Mouse (Mus musculus) CH12F3 (cell line): ENCODE data around the gene Fbxo34.
"Not testable (repeated sequence)": the region's sequence is repeated elsewhere in the genome, so short reads cannot be mapped to it uniquely, and the experiment has no call there.

Experiments used
- in situ Hi-C: fragments of 300-500 bp; cut with MboI; formaldehyde crosslinking; loops from 2 replicates; pipeline ENCODE4 v1.14.3; 2020; ENCODE audit warnings: low sequenced_read_pairs

Gene Fbxo34

GRCm38 (mm10) chr14:47450121-47450520, at the start of gene Fbxo34:
Gene Fbxo34, plus strand, starts transcription at chr14:47450421.
- in situ Hi-C loops = not testable (repeated sequence)

- in situ Hi-C loops = loop anchor here (5.0 kb wide), 1 partner anchor 70 kb away; no protein-coding TSS in a partner anchor
Observed at GRCm38 (mm10) chr14:47402735-47403134, 47.5 kb upstream of the Fbxo34 start.

DNA sequence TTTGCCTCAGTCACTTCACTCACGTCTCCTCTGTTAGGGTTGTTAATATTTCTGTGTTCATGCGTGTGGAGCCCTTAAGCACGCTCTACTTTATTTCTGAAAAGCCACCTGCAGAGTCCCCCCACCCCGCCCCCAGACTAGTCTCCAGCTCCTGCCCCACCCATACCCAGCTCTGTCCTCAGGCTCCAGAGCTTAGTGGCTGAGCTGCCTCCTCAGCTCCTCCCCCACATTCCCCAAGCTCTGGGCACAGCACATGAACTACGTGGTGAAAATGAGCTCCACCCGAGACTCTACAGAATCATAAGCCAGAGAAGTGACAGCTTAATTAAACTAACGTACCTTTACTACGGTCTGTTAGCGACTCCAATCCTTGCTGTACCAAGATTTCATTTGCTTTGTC, 44.2 kb upstream of the Fbxo34 start:
- in situ Hi-C loops = no loop called here

DNA sequence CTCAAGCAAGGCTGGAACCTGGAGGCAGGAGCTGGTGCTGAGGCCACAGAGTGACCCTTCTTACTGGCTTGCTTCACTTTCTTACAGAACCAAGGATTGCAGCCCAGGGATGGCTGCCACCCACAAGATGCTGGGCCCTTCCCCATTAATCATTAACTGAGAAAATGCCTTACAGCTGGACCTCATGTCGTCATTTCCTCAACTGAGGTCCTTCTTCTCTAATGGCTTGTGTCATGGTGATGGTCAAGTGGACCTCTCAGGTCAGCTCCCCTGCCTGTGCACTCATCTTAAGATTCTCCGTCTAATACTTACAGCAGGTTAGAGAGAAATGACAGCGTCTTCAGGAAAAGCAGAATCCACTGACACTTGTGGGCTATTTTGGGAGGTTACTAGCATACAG, 32.9 kb upstream of the Fbxo34 start:
- in situ Hi-C loops = no loop called here

DNA sequence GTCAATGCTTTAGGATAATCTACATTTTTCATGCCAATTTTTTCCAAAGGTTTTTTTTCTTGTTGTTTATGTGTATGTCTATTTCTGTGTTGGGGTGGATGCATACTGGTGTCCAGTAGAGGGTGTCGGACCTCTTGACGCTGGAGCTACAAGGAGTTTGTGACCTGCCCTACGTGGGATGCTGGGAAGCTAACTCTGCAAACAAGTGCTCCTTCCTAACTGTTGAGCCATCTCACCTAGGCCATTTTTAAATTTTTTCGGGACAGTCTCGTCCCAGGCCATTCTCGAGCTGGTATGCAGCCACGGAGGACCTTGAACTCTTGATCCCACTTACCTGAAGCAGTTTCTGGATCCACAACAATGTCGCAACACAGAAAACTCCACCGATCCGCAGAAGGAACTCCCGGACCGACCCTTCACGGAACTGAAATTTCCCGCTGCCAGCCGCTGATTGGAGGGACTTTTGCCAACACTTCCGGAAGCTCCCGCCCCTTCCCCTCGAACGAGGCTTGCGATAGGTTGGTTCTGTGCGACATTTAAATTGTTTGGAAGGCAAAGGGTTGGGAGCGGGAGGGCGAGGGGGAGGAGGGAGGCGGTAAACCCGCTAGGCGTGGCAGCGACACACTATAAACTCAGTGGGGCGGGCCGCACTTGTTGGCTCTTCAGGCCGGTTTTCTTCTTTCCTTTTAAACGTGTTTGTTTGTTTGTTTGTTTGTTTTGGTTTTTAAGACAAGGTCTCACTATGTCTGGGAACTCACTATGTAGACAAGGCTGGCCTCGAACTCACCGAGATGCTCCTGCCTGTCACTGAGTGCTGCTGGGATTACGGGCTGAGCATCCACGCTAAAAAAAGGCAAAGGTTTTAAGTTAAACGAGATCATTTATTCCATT, 32.2 kb upstream of the Fbxo34 start, which contains the start of gene Dlgap5:
Gene Dlgap5 (minus strand): TSS at position 633 of the 891 bp plus-strand sequence.
- in situ Hi-C loops = no loop called here

DNA sequence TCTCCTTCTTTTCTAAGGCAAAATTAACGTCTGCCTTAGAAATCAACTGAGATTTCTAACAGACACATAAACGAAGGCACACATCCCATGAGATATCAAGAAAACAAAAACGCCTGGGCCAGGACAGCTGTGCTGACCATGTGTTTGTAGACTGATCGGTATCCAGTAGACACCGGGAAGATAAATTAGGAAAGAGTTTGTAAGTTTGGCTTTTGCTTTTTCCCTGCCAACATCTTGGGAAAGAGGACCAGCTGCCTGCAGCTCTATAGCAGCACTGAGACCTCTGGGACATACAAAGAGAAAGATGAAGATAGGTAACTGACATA, 31.6 kb upstream of the Fbxo34 start:
- in situ Hi-C loops = no loop called here

DNA sequence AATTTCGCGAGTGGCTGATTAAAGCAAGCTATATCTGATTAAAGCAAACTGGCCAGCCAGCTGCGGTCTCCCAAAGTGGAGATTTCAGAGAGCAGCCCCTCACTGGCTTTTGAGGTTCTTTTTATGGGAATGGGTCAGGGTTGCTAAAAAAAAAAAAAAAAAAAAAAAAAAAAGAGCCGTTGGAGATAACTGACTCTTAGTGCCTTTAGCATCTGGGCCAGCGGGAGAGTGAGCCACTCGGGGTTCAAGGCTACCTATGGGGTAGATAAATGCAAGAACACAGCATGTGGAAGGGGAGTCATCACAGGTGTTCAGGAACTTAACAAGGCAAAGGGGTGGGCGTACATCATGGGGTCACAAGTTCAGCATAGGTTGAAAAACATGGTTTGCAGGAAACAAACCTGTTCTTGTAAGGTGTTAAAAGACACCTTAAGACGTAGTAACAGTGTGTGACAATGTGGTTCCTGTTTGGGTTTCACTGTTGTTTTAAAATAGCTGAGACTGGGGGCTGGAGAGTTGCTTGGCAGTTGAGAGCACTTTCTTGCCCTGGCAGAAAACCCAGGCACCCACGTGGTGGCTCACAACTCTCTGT, 31.1 kb upstream of the Fbxo34 start:
- in situ Hi-C loops = no loop called here

GRCm38 (mm10) chr14:47419723-47420276, 30.4 kb upstream of the Fbxo34 start:
- in situ Hi-C loops = no loop called here

- in situ Hi-C loops = no loop called here
Observed at GRCm38 (mm10) chr14:47421606-47422005, 28.6 kb upstream of the Fbxo34 start.

GRCm38 (mm10) chr14:47422466-47422865, 27.8 kb upstream of the Fbxo34 start:
- in situ Hi-C loops = no loop called here

- in situ Hi-C loops = no loop called here
Observed at GRCm38 (mm10) chr14:47432987-47433386, 17.2 kb upstream of the Fbxo34 start.

- in situ Hi-C loops = no loop called here
Observed at GRCm38 (mm10) chr14:47438947-47439346, 11.3 kb upstream of the Fbxo34 start.

- in situ Hi-C loops = no loop called here
Observed at GRCm38 (mm10) chr14:47444907-47445306, 5.3 kb upstream of the Fbxo34 start.

- in situ Hi-C loops = no loop called here
Observed at GRCm38 (mm10) chr14:47445331-47446095, 4.7 kb upstream of the Fbxo34 start.

GRCm38 (mm10) chr14:47459556-47459955, 9.3 kb downstream of the Fbxo34 start:
- in situ Hi-C loops = no loop called here

DNA sequence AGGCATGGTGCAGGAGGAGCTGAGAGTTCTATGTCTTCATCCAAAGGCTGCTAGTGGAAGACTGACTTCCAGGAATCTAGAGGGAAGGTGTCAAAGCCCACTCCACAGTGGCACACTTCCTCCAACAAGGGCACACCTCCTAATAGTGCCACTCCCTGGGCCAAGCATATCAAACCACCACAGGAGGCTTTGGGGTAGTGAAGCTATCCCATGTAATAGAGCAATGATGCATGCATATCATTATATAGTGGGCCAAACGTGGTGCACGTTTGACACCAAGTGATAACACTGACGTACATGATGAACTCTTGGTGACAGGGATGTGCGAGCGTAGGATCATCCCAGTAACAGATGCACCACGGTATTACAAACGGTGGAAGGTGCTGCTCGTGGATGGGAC, 11.8 kb downstream of the Fbxo34 start:
- in situ Hi-C loops = no loop called here

- in situ Hi-C loops = no loop called here
Observed at GRCm38 (mm10) chr14:47462453-47462852, 12.2 kb downstream of the Fbxo34 start.

DNA sequence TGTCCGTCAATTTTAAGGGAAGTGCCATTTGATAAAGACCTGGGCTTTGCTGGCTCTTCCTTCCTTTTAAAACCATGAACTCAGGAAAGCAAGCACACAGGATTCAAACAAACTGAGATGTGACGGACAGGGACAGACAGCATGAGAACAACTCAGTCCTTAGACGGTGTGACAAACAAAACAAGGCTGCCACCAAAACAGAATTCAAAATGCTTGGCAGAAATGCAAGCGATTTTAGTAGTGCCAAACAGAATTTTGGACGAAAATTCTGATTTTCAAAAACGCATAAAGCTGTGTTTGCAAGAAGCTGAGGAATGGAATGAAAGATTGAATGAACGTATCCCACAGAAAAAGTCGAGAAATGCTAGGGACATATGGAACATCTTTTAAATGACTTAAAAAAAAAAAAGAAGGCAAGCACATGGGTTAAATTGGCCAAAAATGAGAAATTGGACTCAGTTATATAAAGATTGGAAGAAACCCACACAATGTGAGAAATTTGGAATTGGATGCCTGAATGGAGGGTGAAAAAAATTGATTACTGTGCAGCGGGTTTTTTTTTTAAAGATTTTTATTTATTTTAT, 12.7 kb downstream of the Fbxo34 start:
- in situ Hi-C loops = no loop called here

DNA sequence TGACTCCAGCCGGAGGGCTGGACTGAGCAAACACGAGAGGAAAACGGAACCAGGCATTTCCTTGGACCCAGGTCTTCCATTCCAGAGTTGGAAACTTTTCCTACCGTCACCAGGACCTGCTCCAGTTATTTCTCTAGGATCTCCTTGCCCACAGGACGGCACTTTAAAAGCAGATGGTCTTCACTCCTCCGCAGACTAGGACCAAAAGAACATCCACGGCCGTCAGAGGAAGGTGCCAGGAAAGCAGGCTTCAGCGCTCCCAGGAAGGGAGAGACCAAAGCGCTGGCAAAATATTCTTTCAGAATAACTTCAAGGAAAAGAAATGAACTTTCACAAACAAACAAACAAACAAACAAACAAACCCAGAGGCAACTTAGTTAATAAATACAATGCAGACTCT, 14.2 kb downstream of the Fbxo34 start:
- in situ Hi-C loops = no loop called here

DNA sequence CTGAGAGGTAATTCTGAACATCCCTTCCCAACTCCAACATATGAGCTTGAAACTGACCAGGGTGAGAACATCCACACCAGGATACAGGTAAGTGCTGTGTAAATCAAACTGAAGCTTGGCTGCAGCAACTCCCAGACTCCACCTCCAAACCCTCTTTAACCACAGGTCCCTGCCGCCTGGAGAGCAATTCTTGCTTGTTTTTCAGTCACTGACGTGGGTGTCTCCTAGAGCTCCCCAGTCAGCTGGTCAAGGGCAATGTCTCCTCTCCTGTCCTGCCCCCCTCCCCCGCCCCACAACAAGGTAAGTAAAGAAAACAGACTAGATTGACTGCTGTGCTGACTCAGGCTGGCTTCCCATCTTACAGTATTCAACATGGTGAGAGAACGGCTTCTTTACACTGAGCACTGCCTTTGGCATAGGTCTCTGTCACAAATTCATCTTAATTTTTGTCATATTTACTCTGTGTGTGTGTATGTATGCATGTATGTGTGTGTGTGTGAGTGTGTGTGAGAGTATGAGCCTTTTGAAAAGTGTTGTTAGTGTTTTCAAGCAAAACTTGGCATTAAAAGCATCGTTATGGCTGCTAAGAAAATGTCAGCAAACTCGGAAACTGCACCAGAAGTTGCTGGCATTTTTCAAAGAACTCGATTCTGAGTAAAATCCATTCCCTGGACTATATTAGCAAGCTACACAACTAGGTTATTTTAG, 15.4 kb downstream of the Fbxo34 start:
- in situ Hi-C loops = no loop called here
